Mouse (Mus musculus) MEL (cell line): Measurements from ENCODE around the gene Arsg. TPM values are rescaled to one million over a fixed set of nuclear protein-coding genes. Genes with fewer than 3 reads are reported as not detected.
A peak's percentile ranks its signal among the peaks of the same experiment; 100 is the strongest.

Experiments
- DNase-seq: peaks from one replicate; pipeline ENCODE4 v3.0.0; 2011; ENCODE audit warnings: low read depth, low spot score
- H3K27ac ChIP-seq: 2 replicates; pipeline ENCODE4 v1.5.1; 2012; ENCODE audit warnings: low read depth, mild to moderate bottlenecking, control low read depth, low read length, moderate library complexity; ENCODE audit not compliant: control insufficient read depth
- H3K27me3 ChIP-seq, 2 experiments: fragments of 150-350 bp in 1 of 2; sonication (generic) in 1 of 2; 2 replicates each; pipeline ENCODE4 v1.6.1; 2012; ENCODE audit warnings: low read length in 2 of 2, mild to moderate bottlenecking in 2 of 2, improper control_type of control experiment in 1 of 2, moderate library complexity in 1 of 2; ENCODE audit not compliant: insufficient read depth in 2 of 2, control insufficient read depth in 1 of 2
- H3K36me3 ChIP-seq, 2 experiments: 2 replicates each; pipeline ENCODE4 v1.6.1; 2012 to 2014; ENCODE audit warnings: low read length in 2 of 2, improper control_type of control experiment in 1 of 2, inconsistent platforms in 1 of 2, mild to moderate bottlenecking in 1 of 2; ENCODE audit not compliant: insufficient read depth in 2 of 2, control insufficient read depth in 1 of 2
- H3K4me1 ChIP-seq, 2 experiments: fragments of 150-350 bp in 1 of 2; sonication (generic) in 1 of 2; 2 replicates each; pipeline ENCODE4 v1.6.1; 2012; ENCODE audit warnings: low read length in 2 of 2, improper control_type of control experiment in 1 of 2, mild to moderate bottlenecking in 1 of 2; ENCODE audit not compliant: insufficient read depth in 2 of 2, control insufficient read depth in 1 of 2
- H3K4me3 ChIP-seq, 2 experiments: fragments of 150-350 bp in 1 of 2; sonication (generic) in 1 of 2; 2 replicates each; pipeline ENCODE4 v1.5.1; 2012; ENCODE audit warnings: low read depth in 2 of 2, low read length in 2 of 2, mild to moderate bottlenecking in 2 of 2, moderate library complexity in 2 of 2, control low read depth in 1 of 2, improper control_type of control experiment in 1 of 2; ENCODE audit not compliant: control insufficient read depth in 1 of 2, insufficient read depth in 1 of 2
- H3K79me2 ChIP-seq: 2 replicates; pipeline ENCODE4 v1.6.1; 2012; ENCODE audit warnings: mild to moderate bottlenecking, low read length, moderate library complexity; ENCODE audit not compliant: control insufficient read depth, poor library complexity, insufficient read depth
- H3K9ac ChIP-seq: 2 replicates; pipeline ENCODE4 v1.6.1; 2012; ENCODE audit warnings: low read depth, mild to moderate bottlenecking, control low read depth, low read length, moderate library complexity; ENCODE audit not compliant: control insufficient read depth, poor library complexity, severe bottlenecking
- H3K9me3 ChIP-seq: fragments of 150-350 bp; sonication (generic); replicated peaks from 2 replicates; pipeline ENCODE4 v1.6.1; 2012; ENCODE audit warnings: mild to moderate bottlenecking, low read length, improper control_type of control experiment, moderate library complexity; ENCODE audit not compliant: insufficient read depth
- CHD1 ChIP-seq: IDR thresholded peaks from 2 replicates; pipeline ENCODE4 v1.6.1; 2012; ENCODE audit warnings: low read depth, mild to moderate bottlenecking, inconsistent platforms, low read length, improper control_type of control experiment
- CHD2 ChIP-seq: IDR thresholded peaks from 2 replicates; pipeline ENCODE4 v1.6.1; 2011; ENCODE audit warnings: low read length, improper control_type of control experiment
- CTCF ChIP-seq, 3 experiments: IDR thresholded peaks in 2 of 3; conservative IDR thresholded peaks in 1 of 3; 2 replicates each; pipeline ENCODE4 v1.5.1; 2011 to 2012; ENCODE audit warnings: low read length in 3 of 3, low read depth in 2 of 3, mild to moderate bottlenecking in 2 of 3, improper control_type of control experiment in 1 of 3, inconsistent platforms in 1 of 3, mixed read lengths in 1 of 3, moderate library complexity in 1 of 3; ENCODE audit not compliant: control insufficient read depth in 1 of 3, insufficient read depth in 1 of 3, poor library complexity in 1 of 3, severe bottlenecking in 1 of 3
- ELF1 ChIP-seq: IDR thresholded peaks from 2 replicates; pipeline ENCODE4 v1.6.1; 2014; ENCODE audit warnings: low read depth, mild to moderate bottlenecking, inconsistent platforms, low read length, improper control_type of control experiment, moderate library complexity
- EP300 ChIP-seq, 2 experiments: IDR thresholded peaks; 2 replicates each; pipeline ENCODE4 v1.6.1; 2011; ENCODE audit warnings: improper control_type of control experiment in 2 of 2, low read length in 2 of 2, low read depth in 1 of 2, mild to moderate bottlenecking in 1 of 2
- GABPA ChIP-seq: IDR thresholded peaks from 2 replicates; pipeline ENCODE4 v1.6.1; 2012; ENCODE audit warnings: low read depth, mild to moderate bottlenecking, inconsistent platforms, low read length, improper control_type of control experiment, moderate library complexity
- GATA1 ChIP-seq: IDR thresholded peaks from 2 replicates; pipeline ENCODE4 v1.6.1; 2011; ENCODE audit warnings: low read depth, low read length, improper control_type of control experiment
- HCFC1 ChIP-seq: IDR thresholded peaks from 2 replicates; pipeline ENCODE4 v1.6.1; 2012; ENCODE audit warnings: low read depth, mild to moderate bottlenecking, inconsistent platforms, low read length, improper control_type of control experiment, moderate library complexity
- JUND ChIP-seq: IDR thresholded peaks from 2 replicates; pipeline ENCODE4 v1.6.1; 2011; ENCODE audit warnings: low read depth, mild to moderate bottlenecking, improper control_type of control experiment, low read length
- KAT2A ChIP-seq: conservative IDR thresholded peaks from 2 replicates; pipeline ENCODE4 v1.6.1; 2012; ENCODE audit warnings: low read depth, low read length, improper control_type of control experiment, inconsistent platforms
- MAFK ChIP-seq: IDR thresholded peaks from 2 replicates; pipeline ENCODE4 v1.6.1; 2011; ENCODE audit warnings: low read depth, mild to moderate bottlenecking, low read length, improper control_type of control experiment, borderline replicate concordance
- MAX ChIP-seq: IDR thresholded peaks from 2 replicates; pipeline ENCODE4 v1.6.1; 2011; ENCODE audit warnings: low read length, improper control_type of control experiment
- MXI1 ChIP-seq: IDR thresholded peaks from 2 replicates; pipeline ENCODE4 v1.6.1; 2011; ENCODE audit warnings: mild to moderate bottlenecking, low read depth, low read length, improper control_type of control experiment
- NELFE ChIP-seq: IDR thresholded peaks from 2 replicates; pipeline ENCODE4 v1.6.1; 2011; ENCODE audit warnings: low read depth, low read length, improper control_type of control experiment
- NRF1 ChIP-seq: IDR thresholded peaks from 2 replicates; pipeline ENCODE4 v1.6.1; 2014; ENCODE audit warnings: low read depth, mild to moderate bottlenecking, inconsistent platforms, low read length, improper control_type of control experiment, moderate library complexity; ENCODE audit not compliant: poor library complexity, insufficient read depth, severe bottlenecking
- POLR2AphosphoS2 ChIP-seq: IDR thresholded peaks from 2 replicates; pipeline ENCODE4 v1.6.1; 2011; ENCODE audit warnings: low read length, improper control_type of control experiment
- POLR2AphosphoS5 ChIP-seq: IDR thresholded peaks from 2 replicates; pipeline ENCODE4 v1.6.1; 2012; ENCODE audit warnings: low read depth, borderline replicate concordance, mild to moderate bottlenecking, inconsistent platforms, low read length, moderate library complexity, mixed read lengths
- SIN3A ChIP-seq: IDR thresholded peaks from 2 replicates; pipeline ENCODE4 v1.6.1; 2012; ENCODE audit warnings: low read length, improper control_type of control experiment, inconsistent platforms
- TAL1 ChIP-seq: IDR thresholded peaks from 2 replicates; pipeline ENCODE4 v1.6.1; 2012; ENCODE audit warnings: mild to moderate bottlenecking, inconsistent platforms, low read length, moderate library complexity, mixed read lengths
- TBP ChIP-seq: IDR thresholded peaks from 2 replicates; pipeline ENCODE4 v1.8.0; 2011; ENCODE audit warnings: low read depth, low read length, improper control_type of control experiment
- TCF12 ChIP-seq: IDR thresholded peaks from 2 replicates; pipeline ENCODE4 v1.6.1; 2014; ENCODE audit warnings: low read depth, mild to moderate bottlenecking, inconsistent platforms, low read length, improper control_type of control experiment, moderate library complexity
- USF1 ChIP-seq: IDR thresholded peaks from 2 replicates; pipeline ENCODE4 v1.6.1; 2014; ENCODE audit warnings: low read depth, mild to moderate bottlenecking, inconsistent platforms, low read length, improper control_type of control experiment, moderate library complexity
- USF2 ChIP-seq, 2 experiments: IDR thresholded peaks; 2 replicates each; pipeline ENCODE4 v1.6.1; 2011 to 2012; ENCODE audit warnings: improper control_type of control experiment in 2 of 2, low read length in 2 of 2, borderline replicate concordance in 1 of 2, inconsistent platforms in 1 of 2, low read depth in 1 of 2, mild to moderate bottlenecking in 1 of 2; ENCODE audit not compliant: insufficient read depth in 1 of 2
- ZC3H11A ChIP-seq: IDR thresholded peaks from 2 replicates; pipeline ENCODE4 v1.6.1; 2012; ENCODE audit warnings: low read depth, mild to moderate bottlenecking, inconsistent platforms, low read length, improper control_type of control experiment
- ZMIZ1 ChIP-seq: IDR thresholded peaks from 2 replicates; pipeline ENCODE4 v1.6.1; 2012; ENCODE audit warnings: low read depth, mild to moderate bottlenecking, inconsistent platforms, low read length, improper control_type of control experiment, moderate library complexity
- ZNF384 ChIP-seq: IDR thresholded peaks from 2 replicates; pipeline ENCODE4 v1.6.1; 2012; ENCODE audit warnings: low read depth, mild to moderate bottlenecking, inconsistent platforms, low read length, improper control_type of control experiment
- polyA plus RNA-seq, 2 experiments: library from polyadenylated mRNA; stranded (reverse) in 1 of 2; unstranded in 1 of 2; fragments of >175 nt in 1 of 2; fragments of >200 nt in 1 of 2; gene quantifications; 2 replicates each; pipeline versions ENCODE4 v1.2.1 to v1.2.4; 2012; ENCODE audit warnings: low replicate concordance in 2 of 2, low read depth in 1 of 2; ENCODE audit not compliant: insufficient read length in 2 of 2, insufficient read depth in 1 of 2, missing spikeins in 1 of 2
- total RNA-seq: library from RNA; depleted of rRNA; stranded (reverse); fragments of 300-350 nt; gene quantifications from 2 replicates; pipeline ENCODE4 v1.2.3, GENCODE M21; 2012

The Arsg gene
- total and polyA plus RNA-seq, 3 experiments = 3.9 to 5.2 TPM; not detected in 1

GRCm38 (mm10) chr11:109470170-109470569, 3.0 kb upstream of the Arsg start:
- H3K27ac ChIP-seq = peak overlapping the region; percentile 7; the same call in 1 of the 2 replicates
- peak overlapping the region; percentile 23 for H3K9ac ChIP-seq
- no peaks in the 10 kb centered on the region for H3K9me3 ChIP-seq
- no peaks in the 10 kb centered on the region for H3K27me3 ChIP-seq
- H3K4me3 ChIP-seq = peak overlapping the region; percentile 13 to 98; a peak in 3 of 4 replicates
- H3K4me1 ChIP-seq = peaks cover 17 to 47% of the 10 kb centered on the region in 2 experiments
- peak in 1 of 2 experiments; percentile 14; a peak in 1 of 4 replicates for TF ChIP-seq EP300 (IDR thresholded peaks at IDR 0.05; ENCODE audit: low read depth in 1 of 2, low read length in 2 of 2)
- TF ChIP-seq ZC3H11A = peak; percentile 15; the same call in 1 of the 2 replicates
- TF ChIP-seq MAX = peak; percentile 58; the same call in 1 of the 2 replicates
- TF ChIP-seq USF1 = no peak
- TF ChIP-seq NRF1 = no peak
- TF ChIP-seq HCFC1 = peak; percentile 38; the same call in 1 of the 2 replicates
- peak; percentile 61; the same call in 1 of the 2 replicates for TF ChIP-seq MXI1
- TF ChIP-seq ELF1 = peak; percentile 52; the same call in 1 of the 2 replicates
- TF ChIP-seq ZNF384 = no peak
- peak; percentile 75 for TF ChIP-seq SIN3A
- H3K79me2 ChIP-seq = peaks cover 55% of the 10 kb centered on the region
- H3K36me3 ChIP-seq = peaks cover 0 to 37% of the 10 kb centered on the region in 2 experiments; a peak in 2 of 4 replicates
- DNase-seq = peak; percentile 77

GRCm38 (mm10) chr11:109470921-109471861, 2.0 kb upstream of the Arsg start:
- H3K4me1 ChIP-seq = peaks cover 17 to 45% of the 10 kb centered on the region in 2 experiments
- no peaks in the 10 kb centered on the region for H3K9me3 ChIP-seq
- peak; percentile 55 for DNase-seq
- H3K9ac ChIP-seq = peak overlapping the region; percentile 93
- peak overlapping the region; percentile 94 to 98 for H3K4me3 ChIP-seq
- no peaks in the 10 kb centered on the region for H3K27me3 ChIP-seq
- peak overlapping the region; percentile 92 for H3K27ac ChIP-seq
- H3K79me2 ChIP-seq = peaks cover 55% of the 10 kb centered on the region
- peaks cover 0 to 37% of the 10 kb centered on the region in 2 experiments; a peak in 2 of 4 replicates for H3K36me3 ChIP-seq
- no peak for TF ChIP-seq TAL1
- no peak for TF ChIP-seq KAT2A
- no peak for TF ChIP-seq CHD1
- no peak for TF ChIP-seq TBP
- TF ChIP-seq ELF1 = peak; percentile 42; the same call in 1 of the 2 replicates
- no peak for TF ChIP-seq GATA1
- peak; percentile 14 to 31; a peak in 1 of 4 replicates for TF ChIP-seq EP300 (IDR thresholded peaks at IDR 0.05; ENCODE audit: low read depth in 1 of 2, low read length in 2 of 2)
- TF ChIP-seq ZC3H11A = no peak
- peak; percentile 40 for TF ChIP-seq MXI1
- TF ChIP-seq POLR2AphosphoS2 = no peak; the same call in 1 of the 2 replicates
- TF ChIP-seq TCF12 = 0 out of 2 replicates have a peak, but pooled peaks have one; percentile 3
- no peak for TF ChIP-seq ZMIZ1
- no peak for TF ChIP-seq JUND
- TF ChIP-seq CTCF (IDR thresholded peaks at IDR 0.05 in 2 of 3, conservative IDR thresholded peaks at IDR 0.05 in 1 of 3; ENCODE audit: control insufficient read depth in 1 of 3, insufficient read depth in 1 of 3, low read depth in 2 of 3, low read length in 3 of 3, poor library complexity in 1 of 3, severe bottlenecking in 1 of 3) = no peak
- TF ChIP-seq HCFC1 = 0 out of 2 replicates have a peak, but pooled peaks have one; percentile 9
- peak; percentile 31; the same call in 1 of the 2 replicates for TF ChIP-seq MAFK
- no peak for TF ChIP-seq POLR2AphosphoS5
- peak; percentile 39; the same call in 1 of the 2 replicates for TF ChIP-seq MAX
- peak; percentile 29 for TF ChIP-seq SIN3A
- no peak for TF ChIP-seq GABPA
- no peak for TF ChIP-seq CHD2
- no peak for TF ChIP-seq NELFE
- no peak for TF ChIP-seq USF2 (IDR thresholded peaks at IDR 0.05; ENCODE audit: borderline replicate concordance in 1 of 2, insufficient read depth in 1 of 2, low read depth in 1 of 2, low read length in 2 of 2)
